Mouse (Mus musculus) thymus, adult 2 months (tissue): ENCODE results near the gene Tut1.

ENCODE experiments used
- CTCF ChIP-seq: fragments of 200-500 bp; IDR thresholded peaks from 2 replicates; pipeline ENCODE4 v1.5.1; 2012; ENCODE audit warnings: mild to moderate bottlenecking, control low read depth, low read length, moderate library complexity, borderline replicate concordance; ENCODE audit not compliant: control insufficient read depth, poor library complexity, insufficient read depth; ENCODE audit errors: extremely low read depth
- POLR2A ChIP-seq: fragments of 200-500 bp; IDR thresholded peaks from 2 replicates; pipeline ENCODE4 v1.6.1; 2012; ENCODE audit warnings: mild to moderate bottlenecking, low read length, control low read depth, moderate library complexity; ENCODE audit not compliant: control insufficient read depth, poor library complexity, insufficient read depth; ENCODE audit errors: extremely low read depth

- TF ChIP-seq CTCF (no peak), POLR2A (no peak)
These were observed 6.7 kb upstream of the Tut1 start for GRCm38 (mm10) chr19:8946929-8947328.
